Mouse (Mus musculus): Measurements from ENCODE around the gene Bcan.

The Bcan gene

DNA sequence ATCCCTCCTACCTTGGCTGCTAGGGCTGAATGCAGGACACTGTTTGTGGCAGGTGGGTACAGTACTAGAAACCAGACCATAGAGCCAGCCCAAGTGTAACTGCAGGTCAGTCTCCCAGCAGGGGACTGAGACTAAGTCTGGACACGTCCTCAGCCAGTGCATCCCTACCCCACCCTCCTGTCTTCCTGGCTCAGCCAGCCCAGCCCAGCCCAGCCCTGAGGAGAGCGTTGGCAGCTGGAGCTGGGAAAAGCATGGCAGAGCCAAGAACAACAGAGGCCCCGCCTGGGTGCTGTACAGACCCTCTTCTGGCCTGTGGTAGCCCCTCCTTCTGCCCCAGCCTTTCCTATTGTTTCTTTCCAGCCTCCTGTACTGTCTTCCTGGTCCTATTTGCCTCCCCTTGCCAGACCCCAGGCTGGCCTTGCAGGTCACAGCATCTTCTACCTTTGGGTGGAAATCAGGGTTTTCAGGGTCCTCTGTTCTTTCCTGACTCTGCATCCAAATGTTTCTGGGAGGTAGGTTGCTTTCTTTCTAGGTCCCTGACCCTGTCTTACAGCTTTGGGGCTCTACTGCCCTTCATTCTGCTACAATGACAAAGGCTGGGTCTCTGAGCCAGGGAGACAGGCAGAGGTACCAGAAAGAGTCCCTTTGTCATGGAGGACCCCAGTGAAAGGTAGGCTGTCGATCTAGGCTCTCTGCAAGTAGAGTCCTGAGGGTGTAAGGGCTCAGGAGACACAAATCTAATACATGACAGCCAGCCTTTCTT is 55.0 kb downstream of the Bcan start:
- no peak for DNase-seq (ENCODE audit: low spot score in 2 of 2)

DNA sequence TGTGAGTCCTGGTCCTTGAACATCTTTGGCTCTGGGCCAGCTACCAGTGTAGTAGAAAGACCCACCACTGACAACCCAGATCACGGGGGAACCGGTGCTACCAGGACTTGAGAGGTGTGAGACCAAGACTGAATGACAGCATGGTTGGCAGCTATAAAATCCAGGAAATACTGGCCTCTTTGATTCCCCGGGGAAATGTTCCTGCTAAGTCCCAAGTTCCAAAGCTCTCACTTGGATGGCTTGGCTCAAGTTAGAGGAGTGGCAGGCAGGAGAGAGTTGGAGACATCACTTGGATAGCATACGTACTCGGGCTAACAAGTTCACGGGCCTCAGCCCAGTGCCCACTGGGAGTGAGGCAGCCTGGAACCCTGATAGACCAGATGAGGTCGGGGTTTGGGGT is 56.4 kb downstream of the Bcan start:
- no peak for DNase-seq (ENCODE audit: low spot score in 2 of 2)

DNA sequence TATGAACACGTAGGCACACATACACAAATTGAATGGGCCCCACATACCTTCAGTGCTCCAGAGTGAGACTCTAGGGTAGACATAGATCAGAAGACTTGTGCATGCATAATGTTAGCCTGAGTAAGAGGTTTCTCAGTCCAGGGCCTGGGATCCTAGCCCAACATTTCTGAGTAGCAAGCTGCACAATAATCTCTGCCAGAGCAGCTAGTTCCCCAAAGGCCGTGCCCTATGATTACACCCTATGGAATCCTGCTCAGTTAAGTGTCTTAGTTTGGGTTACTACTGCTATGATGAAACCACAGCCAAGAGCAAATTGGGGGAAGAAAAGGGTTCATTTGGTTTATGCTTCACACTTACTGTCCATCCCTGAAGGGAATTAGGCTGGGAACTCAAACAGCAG is 57.6 kb downstream of the Bcan start:
- no peak for DNase-seq (ENCODE audit: low spot score in 2 of 2)

DNA sequence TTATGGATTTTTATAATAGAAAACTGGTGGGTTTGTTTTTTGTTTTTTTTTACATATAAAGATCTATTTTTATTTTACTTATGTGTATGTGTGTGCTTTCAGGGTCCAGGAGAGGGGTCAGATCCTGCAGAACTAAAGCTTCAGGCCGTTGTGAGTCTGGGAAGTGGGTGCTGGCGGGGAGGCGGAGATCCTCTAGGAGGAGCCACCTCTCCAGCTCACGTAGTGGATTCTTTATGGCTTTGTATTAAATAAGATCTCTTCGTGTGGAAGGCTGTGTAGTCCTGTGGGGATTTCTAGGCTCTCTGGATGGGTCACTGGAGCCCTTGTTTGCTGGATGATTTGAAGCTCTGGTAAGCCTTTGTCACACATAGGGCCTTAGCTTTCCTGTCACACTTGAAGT is 59.4 kb downstream of the Bcan start:
- no peak for DNase-seq (ENCODE audit: low spot score in 2 of 2)

All from right cerebral cortex, adult 2 months (tissue).